Mouse (Mus musculus) lung, embryonic 14.5 days (tissue): ENCODE results near the gene Gm49510. TPM values are rescaled to one million over a fixed set of nuclear protein-coding genes. Genes with fewer than 3 reads are reported as not detected.
A peak's percentile ranks its signal among the peaks of the same experiment; 100 is the strongest.

Source experiments
- ATAC-seq: fragments of 200-750 bp; cut with Nextera tagmentation; 2 replicates; pipeline ENCODE4 v1.8.0; 2017; ENCODE audit warnings: mild to moderate bottlenecking, moderate TSS enrichment, moderate library complexity; ENCODE audit not compliant: insufficient read depth
- DNase-seq: peaks from one replicate; pipeline ENCODE4 v3.0.0-alpha.2; 2015
- H3K27ac ChIP-seq: fragments of 300-500 bp; sonication (generic); 2 replicates; pipeline ENCODE4 v1.5.1; 2014; ENCODE audit warnings: low read depth, mild to moderate bottlenecking, moderate library complexity
- H3K27me3 ChIP-seq: fragments of 300-500 bp; sonication (generic); 2 replicates; pipeline ENCODE4 v1.6.1; 2014; ENCODE audit warnings: low read length, control low read depth; ENCODE audit not compliant: insufficient read depth
- H3K36me3 ChIP-seq: fragments of 300-500 bp; sonication (generic); 2 replicates; pipeline ENCODE4 v1.6.1; 2014; ENCODE audit warnings: control low read depth; ENCODE audit not compliant: insufficient read depth
- H3K4me1 ChIP-seq: fragments of 300-500 bp; sonication (generic); 2 replicates; pipeline ENCODE4 v1.6.1; 2014; ENCODE audit warnings: antibody characterized with exemption, control low read depth; ENCODE audit not compliant: insufficient read depth
- H3K4me2 ChIP-seq: fragments of 300-500 bp; sonication (generic); 2 replicates; pipeline ENCODE4 v1.6.1; 2014; ENCODE audit warnings: mild to moderate bottlenecking
- H3K4me3 ChIP-seq: fragments of 300-500 bp; sonication (generic); 2 replicates; pipeline ENCODE4 v1.5.1; 2014; ENCODE audit warnings: low read depth, low read length
- H3K9ac ChIP-seq: fragments of 300-500 bp; sonication (generic); 2 replicates; pipeline ENCODE4 v1.6.1; 2014
- H3K9me3 ChIP-seq: fragments of 300-500 bp; sonication (generic); 2 replicates; pipeline ENCODE4 v1.6.1; 2016; ENCODE audit warnings: low read depth, low read length, control low read depth
- CTCF ChIP-seq: IDR thresholded peaks from 2 replicates; pipeline ENCODE4 v1.5.1; 2016; ENCODE audit warnings: antibody characterized with exemption, low read depth
- WGBS: fragments of 180-500 bp; shearing (Covaris S2); extraction: QIAGEN DNeasy Blood & Tissue Kit; methylation state at CpG from one replicate; pipeline ENCODE4 v1.1.7; 2014; 5-methylcytosine and 5-hydroxymethylcytosine counted together
- polyA plus RNA-seq: library from polyadenylated mRNA; unstranded; fragments of >200 nt; fragmentation: Nextera tagmentation; extraction: Ambion mirVana; gene quantifications from 2 replicates; pipeline ENCODE4 v1.2.1, GENCODE M21; 2014

Gm49510 gene
- polyA plus RNA-seq, 1 experiment from 2014 or later, result 0.70 TPM

GRCm38 (mm10) chr15:78940325-78940724 lies 40.9 kb downstream of the Gm49510 start:
- peaks cover 55% of the 10 kb centered on the region for H3K36me3 ChIP-seq
- H3K4me1 ChIP-seq, result peaks cover 5% of the 10 kb centered on the region; the same call in 1 of the 2 replicates

GRCm38 (mm10) chr15:78942663-78943062 lies 43.2 kb downstream of the Gm49510 start:
- peaks cover 42% of the 10 kb centered on the region for H3K36me3 ChIP-seq
- H3K9ac ChIP-seq, result peak overlapping the region; percentile 43; the same call in 1 of the 2 replicates
- no peak overlapping the region for H3K27ac ChIP-seq

More at GRCm38 (mm10) chr15:78940325-78940724, 40.9 kb downstream of the Gm49510 start:
- no peak overlapping the region for H3K4me3 ChIP-seq
- no peak overlapping the region for H3K27ac ChIP-seq
- 90% methylated on average over 13 of the region's 13 CpGs for WGBS
- no peaks in the 10 kb centered on the region for H3K27me3 ChIP-seq
- ATAC-seq (no peak), DNase-seq (no peak)
- H3K9ac ChIP-seq, result no peak overlapping the region
- no peaks in the 10 kb centered on the region for H3K9me3 ChIP-seq
- TF ChIP-seq CTCF, result no peak
- no peak overlapping the region for H3K4me2 ChIP-seq

GRCm38 (mm10) chr15:78946232-78946631 lies 46.8 kb downstream of the Gm49510 start:
- no peak for TF ChIP-seq CTCF
- no peak overlapping the region for H3K4me2 ChIP-seq
- 65% methylated on average over 7 of the region's 7 CpGs for WGBS
- H3K9ac ChIP-seq, result no peak overlapping the region
- ATAC-seq, result no peak
- peak; percentile 20 for DNase-seq
- H3K4me3 ChIP-seq, result no peak overlapping the region
- no peaks in the 10 kb centered on the region for H3K4me1 ChIP-seq
- H3K27ac ChIP-seq, result no peak overlapping the region
- H3K27me3 ChIP-seq, result no peaks in the 10 kb centered on the region; the same call in 1 of the 2 replicates
- peaks cover 8% of the 10 kb centered on the region for H3K36me3 ChIP-seq
- H3K9me3 ChIP-seq, result no peaks in the 10 kb centered on the region

More at GRCm38 (mm10) chr15:78942663-78943062, 43.2 kb downstream of the Gm49510 start:
- ATAC-seq (peak; percentile 74), DNase-seq (peak; percentile 92)
- peak overlapping the region; percentile 66 for H3K4me2 ChIP-seq
- H3K4me1 ChIP-seq, result no peaks in the 10 kb centered on the region
- WGBS, result 3% methylated on average over 9 of the region's 9 CpGs
- H3K27me3 ChIP-seq, result no peaks in the 10 kb centered on the region; the same call in 1 of the 2 replicates
- peak overlapping the region; percentile 36 for H3K4me3 ChIP-seq
- no peaks in the 10 kb centered on the region for H3K9me3 ChIP-seq
- TF ChIP-seq CTCF, result peak; percentile 86

- Histone ChIP-seq H3K9me3 (no peaks in the 10 kb centered on the region), H3K27ac (peak within 1 kb of the TSS; percentile 56; the same call in 1 of the 2 replicates), H3K4me1 (no peaks in the 10 kb centered on the region), H3K27me3 (no peaks in the 10 kb centered on the region; the same call in 1 of the 2 replicates), H3K4me3 (peak within 1 kb of the TSS; percentile 38), H3K36me3 (no peaks in the 10 kb centered on the region), H3K9ac (peak within 1 kb of the TSS; percentile 46), H3K4me2 (peak within 1 kb of the TSS; percentile 77)
- no peak for TF ChIP-seq CTCF
- ATAC-seq, result peak; percentile 98
- WGBS, result under 1% methylated on average over 24 of the region's 24 CpGs
- DNase-seq, result peak; percentile 97
Observed at GRCm38 (mm10) chr15:78947657-78948056, 48.2 kb downstream of the Gm49510 start, which contains the start of gene Triobp. Triobp (plus strand) TSS chr15:78947724.

GRCm38 (mm10) chr15:78948152-78948725 lies 48.8 kb downstream of the Gm49510 start:
- H3K9ac ChIP-seq, result peak overlapping the region; percentile 46
- no peak for TF ChIP-seq CTCF
- H3K27ac ChIP-seq, result peak overlapping the region; percentile 56; the same call in 1 of the 2 replicates
- no peaks in the 10 kb centered on the region for H3K36me3 ChIP-seq
- H3K4me3 ChIP-seq, result peak overlapping the region; percentile 38
- no peak for DNase-seq
- no peaks in the 10 kb centered on the region for H3K9me3 ChIP-seq
- H3K27me3 ChIP-seq, result no peaks in the 10 kb centered on the region; the same call in 1 of the 2 replicates
- H3K4me1 ChIP-seq, result no peaks in the 10 kb centered on the region
- ATAC-seq, result 0 out of 2 replicates have a peak, but pooled peaks have one; percentile 4
- H3K4me2 ChIP-seq, result peak overlapping the region; percentile 77
- 3% methylated on average over 11 of the region's 11 CpGs for WGBS

- Histone ChIP-seq H3K27ac (no peak overlapping the region), H3K4me3 (no peak overlapping the region), H3K4me1 (no peaks in the 10 kb centered on the region), H3K36me3 (no peaks in the 10 kb centered on the region), H3K4me2 (no peak overlapping the region), H3K27me3 (no peaks in the 10 kb centered on the region; the same call in 1 of the 2 replicates), H3K9ac (no peak overlapping the region), H3K9me3 (no peaks in the 10 kb centered on the region)
- DNase-seq, result no peak
- TF ChIP-seq CTCF, result no peak
- WGBS, result 92% methylated on average over 3 of the region's 3 CpGs
- no peak for ATAC-seq
Observed at GRCm38 (mm10) chr15:78948883-78949282, 49.4 kb downstream of the Gm49510 start.

- no peak for ATAC-seq
- H3K4me3 ChIP-seq, result no peak overlapping the region
- no peak for DNase-seq
- H3K27ac ChIP-seq, result no peak overlapping the region
- TF ChIP-seq CTCF, result 0 out of 2 replicates have a peak, but pooled peaks have one; percentile 4
- no peaks in the 10 kb centered on the region for H3K27me3 ChIP-seq
- H3K36me3 ChIP-seq, result no peaks in the 10 kb centered on the region
- no peaks in the 10 kb centered on the region for H3K9me3 ChIP-seq
- H3K4me2 ChIP-seq, result no peak overlapping the region
- H3K9ac ChIP-seq, result no peak overlapping the region
- no peaks in the 10 kb centered on the region for H3K4me1 ChIP-seq
- WGBS, result 68% methylated on average over 3 of the region's 3 CpGs
Observed at GRCm38 (mm10) chr15:78955663-78956062, 56.2 kb downstream of the Gm49510 start.
